Mouse (Mus musculus): ENCODE results near the gene Vmn2r14.

DNA sequence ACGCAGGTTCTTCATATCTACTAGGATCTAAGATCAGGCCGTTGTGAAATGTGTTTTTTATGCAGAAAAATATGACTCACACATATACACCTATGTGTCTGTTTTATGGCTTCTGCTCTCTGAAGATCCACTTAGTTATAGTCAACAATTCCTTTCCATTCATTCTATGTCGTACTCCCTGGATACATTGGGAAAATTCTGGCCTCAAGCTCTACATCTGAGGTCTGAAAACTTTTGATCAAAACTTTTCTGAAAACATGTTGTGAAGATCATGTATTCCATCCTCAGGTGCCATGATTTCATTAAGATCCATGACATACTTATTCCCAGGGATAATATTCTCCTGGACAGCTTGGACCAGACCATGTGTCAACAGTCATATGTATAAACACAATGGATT lies at the start of gene Vmn2r14:
- TF ChIP-seq CTCF (IDR thresholded peaks at IDR 0.05; ENCODE audit: borderline replicate concordance, insufficient read depth, low read length) (no peak), POLR2A (IDR thresholded peaks at IDR 0.05; ENCODE audit: low read depth, low read length) (no peak)

Data from embryonic fibroblast, embryonic 13.5 days (primary cell).